Mouse (Mus musculus): ENCODE data around the gene Cfap157.
A peak's percentile ranks its signal among the peaks of the same experiment; 100 is the strongest.

The Cfap157 gene

DNA sequence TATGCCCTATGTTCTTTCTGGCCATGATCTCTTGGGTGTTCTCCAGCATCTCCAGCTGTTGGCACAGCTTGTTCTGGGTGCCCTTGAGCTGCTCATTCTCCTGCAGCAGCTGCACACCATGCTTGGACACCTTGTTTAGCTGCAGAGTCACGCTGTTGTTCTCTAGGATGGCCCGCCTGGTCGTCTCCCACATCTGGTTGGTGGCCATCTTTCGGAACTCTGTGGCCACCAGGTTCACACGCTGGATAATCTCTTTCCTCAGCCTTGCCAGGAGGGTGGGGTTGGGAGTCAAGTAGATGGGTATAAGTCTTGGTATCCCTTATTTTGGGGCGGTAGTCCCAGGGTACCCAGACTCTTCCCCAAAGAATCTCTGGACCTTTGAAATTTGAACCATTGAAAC is 4.5 kb downstream of the Cfap157 start:
- DNase-seq: no peak

DNA sequence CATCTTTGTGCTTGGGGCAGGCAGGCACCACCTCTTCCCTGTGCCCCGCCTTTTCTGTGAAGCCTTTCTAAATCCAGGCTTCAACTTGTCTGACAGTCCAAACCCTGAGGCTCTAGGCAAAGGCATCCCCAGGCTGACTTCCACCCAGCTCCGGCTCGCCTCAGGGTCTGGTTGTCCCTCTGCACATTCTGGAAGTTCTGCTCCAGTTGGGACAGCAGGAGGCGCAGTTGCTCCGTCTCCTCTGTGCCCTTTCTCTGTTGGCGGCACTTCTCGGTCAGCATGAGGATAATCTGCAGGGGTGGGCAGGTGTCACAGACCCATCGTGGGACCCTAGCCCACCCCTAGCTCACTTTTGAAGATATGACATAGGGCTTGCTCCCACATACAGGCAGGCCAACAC is 5.1 kb downstream of the Cfap157 start:
- DNase-seq: peak; percentile 62

DNA sequence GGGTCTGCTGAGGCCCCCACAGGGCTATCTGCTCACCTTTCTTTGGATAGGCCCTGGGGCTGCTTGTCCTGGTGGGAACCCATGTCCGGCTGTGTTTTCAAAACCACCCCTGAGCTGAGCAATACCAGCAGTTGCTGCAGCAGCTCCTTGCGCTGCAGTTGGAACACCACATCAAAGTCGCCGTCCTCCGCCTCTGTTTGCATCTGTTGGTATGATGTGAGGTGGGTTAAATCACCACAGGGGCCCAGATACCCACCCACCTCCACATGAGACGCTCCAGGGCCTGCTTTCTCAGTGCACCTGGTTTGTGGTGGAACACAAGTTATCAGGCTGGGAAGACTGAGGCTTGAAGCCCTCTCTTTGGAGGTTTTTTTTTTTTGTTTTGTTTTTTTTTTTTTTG is 6.1 kb downstream of the Cfap157 start:
- DNase-seq: no peak

DNA sequence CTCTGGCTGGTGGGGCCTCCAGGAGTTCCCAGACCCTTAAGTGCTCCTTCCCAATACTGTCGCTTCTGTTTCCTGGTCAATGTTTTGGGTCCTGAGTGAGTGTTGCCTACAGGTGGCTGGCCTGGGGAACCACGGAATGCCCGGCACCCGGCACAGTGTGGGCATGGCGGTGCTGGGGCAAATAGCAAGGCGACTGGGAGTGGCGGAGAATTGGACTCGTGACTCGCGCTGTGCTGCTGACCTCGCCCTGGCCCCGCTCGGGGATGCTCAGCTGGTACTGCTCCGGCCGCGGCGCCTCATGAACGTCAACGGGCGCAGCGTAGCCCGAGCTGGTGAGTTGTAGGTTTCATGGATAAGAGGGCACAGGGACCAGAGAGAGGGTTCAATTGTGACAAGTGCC is 8.0 kb downstream of the Cfap157 start:
- DNase-seq: no peak

DNA sequence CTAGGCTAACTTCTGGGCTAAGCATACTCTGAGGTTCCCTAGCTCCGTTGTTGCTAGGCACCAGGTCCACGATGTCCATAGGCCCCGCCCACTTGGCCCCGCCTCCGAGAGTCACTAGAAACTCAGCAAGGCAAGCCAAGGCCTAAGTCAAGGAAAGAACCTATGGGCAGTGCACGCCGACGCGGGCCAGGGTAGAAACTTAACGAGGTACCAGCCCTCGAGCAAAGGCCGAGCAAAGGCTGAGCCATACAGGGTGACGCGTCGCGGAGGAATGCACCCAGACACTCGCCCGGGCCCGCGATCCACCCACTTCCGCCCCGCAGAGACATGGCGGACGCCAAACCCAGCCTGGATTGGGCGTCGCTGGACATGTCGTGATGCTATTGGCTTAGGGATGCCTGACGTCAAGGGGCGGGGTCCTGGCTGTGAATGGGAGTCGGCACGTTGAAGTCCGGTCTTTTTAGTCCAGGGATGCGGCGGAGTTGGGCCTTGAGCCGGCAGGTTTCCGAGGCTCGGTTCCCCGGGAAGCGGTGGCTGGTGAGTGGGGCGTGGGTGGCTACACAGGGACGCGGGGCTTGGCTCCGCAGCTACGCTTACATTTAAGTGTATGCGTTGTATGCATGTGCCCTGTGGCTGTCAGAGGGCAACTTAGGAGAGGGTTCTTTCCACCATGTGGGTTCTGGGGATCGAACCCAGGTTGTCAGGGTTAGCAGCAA is 8.7 kb downstream of the Cfap157 start, which contains the start of the genes Ttc16 and Ptrh1:
TSS of gene Ttc16 (minus strand) at position 275 of the 716 bp plus-strand sequence.
TSS of gene Ptrh1 (plus strand) at position 428 of the 716 bp plus-strand sequence.
- DNase-seq: peak; percentile 95

DNA sequence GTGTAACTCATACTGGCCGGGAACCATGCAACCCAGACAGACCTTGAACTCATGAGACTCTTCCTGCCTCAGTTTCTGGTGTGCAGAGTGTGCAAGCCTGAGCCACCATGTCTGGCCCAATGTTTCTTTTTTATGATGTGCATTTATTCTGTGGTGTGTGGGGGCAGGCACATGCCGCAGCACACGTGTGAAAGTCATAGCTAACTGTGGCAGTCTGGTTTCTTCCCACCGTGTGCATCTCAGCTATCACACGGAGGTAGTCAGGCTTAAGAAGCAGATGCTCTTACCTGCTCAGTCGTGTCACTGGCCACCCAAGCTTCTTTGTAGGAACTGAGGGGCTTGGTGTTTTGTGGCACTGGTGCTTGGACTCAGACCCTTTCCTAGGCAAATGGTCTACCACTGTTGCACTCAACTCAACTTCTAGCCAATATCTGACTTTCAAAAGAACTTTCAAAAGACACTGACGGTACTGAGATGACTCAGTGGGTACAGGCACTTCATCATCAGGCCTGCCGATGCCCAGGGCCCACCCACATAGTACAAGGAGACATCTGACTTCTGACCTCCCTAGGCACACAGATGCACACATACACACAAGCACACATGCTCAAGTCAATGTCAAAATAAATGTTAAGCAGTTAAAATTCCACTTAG is 11.5 kb downstream of the Cfap157 start:
- no peak for DNase-seq

DNA sequence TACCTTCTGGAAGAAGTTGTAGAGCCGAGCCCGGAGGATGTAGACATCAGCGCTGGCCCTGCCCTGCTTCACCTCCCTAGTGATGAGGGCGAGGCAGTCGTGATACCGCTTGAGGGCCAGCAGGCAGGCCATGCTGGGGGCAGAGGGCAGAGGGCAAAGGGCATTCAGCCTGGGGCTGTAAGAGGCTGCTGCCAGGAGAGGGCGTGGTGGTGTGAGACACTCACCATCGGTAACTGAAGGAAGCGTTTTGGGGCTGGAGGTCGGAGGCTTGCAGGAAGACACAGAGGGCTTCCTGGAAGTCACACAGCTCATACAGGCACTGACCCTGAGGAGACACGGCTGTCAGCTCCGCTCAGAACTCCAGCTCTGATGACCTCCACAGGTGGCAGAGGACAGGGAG is 12.3 kb downstream of the Cfap157 start:
- DNase-seq: no peak

DNA sequence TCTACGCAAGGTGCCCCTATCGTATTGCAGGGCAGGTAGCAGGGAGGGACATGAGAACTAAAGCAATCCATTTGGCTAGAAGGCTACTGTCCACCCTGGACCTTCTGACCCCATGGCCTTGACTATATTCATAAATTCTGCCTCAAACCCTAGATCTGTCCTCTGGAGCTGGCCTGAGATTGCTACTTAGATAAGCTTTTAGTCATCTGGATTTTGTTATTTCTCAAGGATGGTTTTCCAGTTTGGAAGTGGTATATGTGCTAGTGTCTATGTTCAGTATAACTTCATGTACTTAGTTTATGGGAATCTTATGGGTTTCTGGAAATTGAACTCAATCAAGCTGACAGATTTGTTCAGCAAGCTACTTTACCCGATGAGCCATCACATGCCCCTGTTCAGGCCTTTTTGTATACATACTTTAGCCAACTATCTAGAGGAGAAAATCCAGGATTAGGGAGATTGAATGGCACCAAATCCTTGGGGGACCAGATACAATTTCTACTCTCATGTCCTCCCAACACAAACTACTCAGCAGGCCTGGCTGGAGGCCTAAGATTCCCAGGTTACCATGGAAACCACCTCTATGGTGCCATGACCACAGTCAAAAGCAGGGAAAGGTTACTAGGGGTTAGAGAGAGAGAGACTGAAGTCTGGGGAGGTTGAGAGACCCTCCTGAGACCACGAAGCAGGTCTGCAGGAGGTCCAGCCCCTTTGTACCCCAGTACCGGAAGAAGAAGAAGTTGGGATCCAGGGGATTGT is 14.7 kb downstream of the Cfap157 start:
- no peak for DNase-seq

DNA sequence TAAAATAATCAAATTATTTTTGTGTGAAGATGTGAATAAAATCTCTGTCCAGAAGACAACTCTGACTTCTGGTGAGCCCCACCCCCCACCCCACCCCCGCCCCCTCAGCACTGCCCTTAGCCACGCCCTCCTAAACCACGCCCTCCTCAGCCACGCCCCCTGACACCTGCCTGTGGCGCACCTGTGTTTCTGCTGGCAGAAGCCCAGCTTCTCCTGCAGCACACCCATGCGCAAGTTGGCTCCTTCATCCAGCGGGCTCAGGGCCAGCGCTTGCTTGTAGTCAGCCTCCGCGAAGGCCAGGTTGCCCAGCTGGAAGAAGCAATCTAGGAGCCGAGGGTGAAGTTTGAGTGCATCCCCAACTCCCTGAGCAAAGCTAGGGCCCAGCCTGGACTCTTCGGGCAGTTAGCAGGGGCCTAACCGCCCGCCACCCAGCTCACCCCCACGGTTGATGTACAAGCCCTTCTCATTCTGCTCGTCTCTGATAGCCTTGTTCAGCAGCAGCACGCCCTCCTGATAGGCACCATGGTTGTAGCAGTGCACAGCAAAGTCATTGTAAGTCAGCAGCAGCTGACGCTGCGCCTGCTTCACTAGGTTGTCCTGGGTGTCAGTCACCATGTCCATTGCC is 15.5 kb downstream of the Cfap157 start:
- DNase-seq: no peak

DNA sequence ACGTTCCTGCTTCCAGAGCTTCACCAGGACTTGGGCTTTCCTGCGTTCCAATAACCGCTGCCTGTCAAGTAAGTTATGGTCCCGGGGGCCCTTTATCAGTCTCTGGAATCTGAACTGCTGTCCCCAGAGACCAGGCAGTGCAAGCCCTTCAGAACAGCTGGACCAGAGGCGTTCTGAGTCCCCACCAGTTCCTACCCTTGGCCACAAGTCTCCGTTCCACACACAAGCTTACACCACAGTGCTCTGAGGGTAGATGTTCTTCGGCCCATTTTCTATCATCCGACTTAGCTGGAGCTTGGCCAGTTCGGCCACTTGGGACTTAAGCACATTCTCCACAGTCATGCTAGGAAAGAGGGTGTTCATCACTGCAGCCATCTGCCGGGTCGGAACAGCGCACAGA is 17.0 kb downstream of the Cfap157 start:
- DNase-seq: no peak

DNA sequence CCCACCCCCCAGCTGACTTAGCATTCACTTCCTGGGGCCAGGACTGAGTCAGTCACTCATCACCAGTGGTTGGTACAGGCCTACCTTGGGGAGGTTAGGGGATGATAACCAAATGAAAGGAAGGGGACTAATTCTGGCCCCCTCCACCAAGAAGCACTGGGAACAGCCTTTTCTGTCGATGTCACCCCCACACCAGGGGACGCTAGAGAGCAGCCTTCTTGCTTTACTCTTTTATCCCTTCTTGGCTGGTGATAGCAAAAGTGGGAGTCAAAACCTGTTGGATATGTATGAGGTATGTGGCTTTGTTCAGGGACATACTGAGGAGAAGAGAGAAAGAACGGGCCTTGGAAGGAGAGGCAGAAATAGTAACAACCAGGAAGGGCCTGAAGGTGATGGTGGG is 20.9 kb downstream of the Cfap157 start:
- no peak for DNase-seq

DNA sequence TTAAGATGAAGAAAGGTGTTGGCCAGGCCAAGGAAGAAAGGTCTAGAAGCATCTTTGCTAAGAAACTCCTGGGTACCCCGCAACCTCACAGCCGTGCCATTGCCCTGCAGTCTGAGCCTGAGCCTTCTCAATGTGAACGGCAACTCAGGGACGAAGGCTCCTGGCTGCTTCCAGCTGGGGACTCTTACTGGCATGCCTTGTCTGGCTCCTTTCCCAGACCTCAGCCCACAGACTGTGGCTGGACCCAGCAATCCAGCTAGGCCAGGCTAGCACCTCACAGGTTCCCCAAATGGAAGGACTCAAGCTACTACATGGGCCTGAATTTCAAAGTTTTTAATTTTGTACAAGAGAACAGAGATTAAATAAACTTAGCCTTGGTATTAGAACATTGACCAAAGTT is 22.4 kb downstream of the Cfap157 start:
- DNase-seq: no peak

DNA sequence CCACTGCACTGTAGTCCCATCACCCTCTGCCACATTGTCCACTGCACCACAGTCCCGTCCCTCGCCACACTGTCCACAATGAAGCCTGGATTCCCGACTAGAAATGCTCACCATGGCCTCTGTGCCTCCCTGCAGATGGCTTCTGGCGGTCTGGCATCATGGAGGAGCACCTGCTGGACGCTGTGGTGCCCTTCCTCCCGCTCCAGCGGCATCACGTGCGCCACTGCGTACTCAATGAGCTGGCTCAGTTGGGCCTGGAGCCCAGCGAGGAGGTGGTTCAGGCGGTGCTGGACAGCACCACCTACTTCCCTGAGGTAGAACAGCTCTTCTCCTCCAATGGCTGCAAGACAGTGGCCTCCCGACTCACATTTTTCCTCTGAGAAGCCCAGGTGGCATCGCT is 22.9 kb downstream of the Cfap157 start:
- no peak for DNase-seq

DNA sequence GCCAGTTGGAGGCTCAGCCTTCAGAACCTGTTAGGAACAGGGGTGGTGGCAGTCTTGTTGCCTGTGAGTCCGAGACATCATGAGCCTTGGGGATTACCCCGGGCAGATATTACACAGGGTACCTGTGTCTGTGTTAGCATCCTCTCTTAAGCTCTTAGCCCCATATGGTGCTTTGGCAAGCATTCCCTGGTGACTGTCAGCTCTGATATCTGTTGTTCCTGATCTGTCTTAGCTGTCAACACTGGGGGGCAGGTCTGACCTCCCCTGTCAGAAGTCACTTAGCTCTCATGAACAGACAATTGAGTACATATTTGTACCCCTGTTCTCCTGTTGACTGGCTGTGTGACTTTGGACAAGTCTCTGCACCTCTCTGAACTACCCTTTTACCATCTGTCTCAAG is 25.2 kb downstream of the Cfap157 start:
- DNase-seq: no peak

DNA sequence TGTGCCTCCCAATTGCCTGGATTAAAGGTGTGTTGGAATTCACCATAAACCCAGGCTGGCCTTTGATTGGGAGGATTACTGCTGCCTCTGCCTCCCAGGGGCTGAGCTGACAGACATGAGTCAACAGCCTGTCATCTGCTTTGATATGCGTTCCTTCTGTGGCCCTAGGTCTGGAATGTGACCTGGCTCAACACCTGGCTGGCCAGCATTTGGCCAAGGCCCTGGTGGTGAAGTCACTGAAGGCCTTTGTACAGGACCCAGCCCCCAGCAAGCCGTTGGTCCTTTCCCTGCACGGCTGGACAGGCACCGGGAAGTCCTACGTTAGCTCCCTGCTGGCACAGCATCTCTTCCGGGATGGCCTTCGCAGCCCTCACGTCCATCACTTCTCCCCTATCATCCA is 25.7 kb downstream of the Cfap157 start:
- DNase-seq: no peak

DNA sequence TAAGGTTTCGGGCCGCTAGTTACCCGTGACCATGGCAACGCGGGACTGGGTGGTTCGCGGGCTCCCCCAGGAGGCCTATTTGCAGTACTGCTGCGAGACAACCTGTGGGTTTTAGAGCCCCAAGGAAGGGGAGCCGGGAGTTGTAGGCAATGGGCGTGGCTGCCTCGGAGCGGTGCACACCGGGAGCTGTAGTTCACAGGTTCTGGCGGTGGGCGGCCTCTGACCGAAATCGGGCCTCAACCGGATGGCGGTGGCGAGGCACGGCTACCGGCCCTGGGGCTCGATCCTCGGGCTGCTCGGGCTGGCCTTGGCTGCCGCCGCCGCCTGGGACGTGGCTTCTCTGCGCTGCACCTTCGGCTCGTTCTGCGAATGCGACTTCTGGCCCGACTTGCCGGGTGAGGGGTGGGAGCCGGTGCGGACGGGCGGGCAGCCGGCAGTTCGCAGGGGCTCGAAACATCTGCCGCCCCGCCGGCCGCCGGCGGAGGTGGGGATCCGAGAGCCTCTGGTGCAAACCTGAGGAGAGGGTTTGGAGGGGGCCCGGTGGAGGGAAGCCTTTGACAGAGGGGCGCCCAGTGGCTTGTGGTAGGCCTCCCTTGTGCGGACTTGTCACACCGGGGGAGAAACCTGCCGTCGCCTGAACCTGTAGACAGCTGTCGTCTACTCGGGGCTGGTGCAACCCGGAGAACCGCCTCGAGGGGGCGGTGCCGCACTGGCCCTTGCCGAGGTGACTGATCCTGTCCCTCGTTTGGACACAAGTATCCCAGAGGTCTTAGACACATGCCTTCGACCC is 27.0 kb downstream of the Cfap157 start, which contains the start of gene Tor2a:
TSS of gene Tor2a (plus strand) at position 179 of the 790 bp plus-strand sequence.
- DNase-seq: peak; percentile 94

DNA sequence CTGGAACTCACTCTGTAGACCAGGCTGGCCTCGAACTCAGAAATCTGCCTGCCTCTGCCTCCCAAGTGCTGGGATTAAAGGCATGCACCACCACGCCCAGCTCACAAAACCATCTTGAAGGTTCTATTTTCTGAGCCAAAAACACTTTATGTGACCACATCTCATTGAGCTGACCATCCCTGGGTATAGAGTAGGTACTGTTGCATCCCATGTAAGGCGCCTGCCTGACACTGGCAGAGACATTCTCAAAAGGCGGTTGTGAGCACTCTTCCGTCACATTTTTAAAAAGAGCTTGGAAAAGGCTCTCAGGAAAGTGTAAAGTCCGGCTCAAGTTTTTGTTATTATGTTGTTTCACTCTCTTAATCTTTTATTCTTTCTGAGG is 27.6 kb downstream of the Cfap157 start:
- DNase-seq: no peak

DNA sequence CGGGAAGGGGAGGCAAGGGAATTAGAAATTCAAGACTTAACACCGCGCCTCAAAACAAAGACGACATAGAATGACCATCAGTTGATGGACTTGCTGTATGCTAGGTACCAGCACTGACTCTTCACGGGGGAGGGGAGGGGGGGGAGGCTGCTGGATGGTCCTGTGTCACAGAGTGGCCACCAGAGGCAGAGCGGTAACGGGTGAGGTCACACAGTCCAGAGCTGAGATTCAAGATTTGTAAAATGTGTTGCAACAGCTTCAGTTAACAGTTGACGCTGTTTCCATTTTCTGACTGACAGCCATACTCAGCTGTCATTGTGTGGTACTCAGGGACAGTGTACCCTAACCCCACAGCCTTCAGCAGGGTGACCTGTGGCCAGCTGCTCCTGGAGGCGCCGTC is 32.0 kb downstream of the Cfap157 start:
- DNase-seq: no peak

DNA sequence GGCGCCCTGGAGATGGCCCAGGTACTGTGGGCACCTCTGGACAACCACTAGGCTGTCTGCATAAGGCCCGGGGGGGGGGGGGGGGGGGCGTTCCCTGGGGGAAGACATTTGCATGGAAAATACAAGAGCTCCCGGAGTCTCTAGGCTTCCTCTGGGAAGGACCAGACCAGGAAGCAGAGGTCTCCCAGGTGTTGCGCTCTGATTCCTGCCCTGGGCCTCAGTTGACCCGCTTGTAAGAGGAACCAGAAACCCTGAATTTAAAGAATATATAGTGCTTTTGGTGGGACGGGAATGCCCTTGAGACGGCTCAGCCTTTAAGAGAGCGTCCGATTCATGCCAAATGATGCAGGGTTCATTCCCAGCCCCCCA is 32.6 kb downstream of the Cfap157 start:
- no peak for DNase-seq

DNA sequence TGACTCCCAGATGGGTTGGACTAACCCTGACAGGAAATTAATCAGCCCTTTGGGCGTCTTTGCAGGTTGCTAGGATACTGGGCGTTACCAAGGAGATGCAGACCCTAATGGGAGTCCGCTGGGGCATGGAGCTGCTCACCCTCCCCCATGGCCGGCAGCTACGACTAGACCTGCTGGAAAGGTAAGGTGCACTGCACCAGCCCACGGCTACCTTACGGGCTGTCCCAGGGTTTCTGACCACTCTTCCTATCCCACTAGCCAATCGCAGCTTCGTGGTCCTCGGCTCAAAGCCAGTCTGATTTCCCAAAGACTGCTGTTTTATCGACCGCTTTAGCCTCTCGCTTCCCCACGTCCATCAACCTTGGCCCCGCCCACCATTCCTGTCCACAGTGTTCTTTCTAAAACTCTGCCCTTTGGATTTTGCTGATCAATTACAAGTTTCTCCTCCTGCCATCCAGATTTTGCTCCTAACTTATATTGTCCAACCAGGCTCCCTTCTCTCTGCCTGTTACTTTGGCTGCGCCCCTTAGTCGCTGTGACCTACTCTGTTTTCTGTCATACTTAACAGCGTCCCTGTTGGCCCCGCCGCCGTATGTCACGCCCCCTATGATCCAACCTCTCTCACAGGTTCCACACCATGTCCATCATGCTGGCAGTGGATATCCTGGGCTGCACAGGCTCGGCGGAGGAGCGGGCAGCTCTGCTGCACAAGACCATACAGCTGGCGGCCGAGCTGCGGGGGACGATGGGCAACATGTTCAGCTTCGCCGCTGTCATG is 33.2 kb downstream of the Cfap157 start:
- DNase-seq: no peak

DNA sequence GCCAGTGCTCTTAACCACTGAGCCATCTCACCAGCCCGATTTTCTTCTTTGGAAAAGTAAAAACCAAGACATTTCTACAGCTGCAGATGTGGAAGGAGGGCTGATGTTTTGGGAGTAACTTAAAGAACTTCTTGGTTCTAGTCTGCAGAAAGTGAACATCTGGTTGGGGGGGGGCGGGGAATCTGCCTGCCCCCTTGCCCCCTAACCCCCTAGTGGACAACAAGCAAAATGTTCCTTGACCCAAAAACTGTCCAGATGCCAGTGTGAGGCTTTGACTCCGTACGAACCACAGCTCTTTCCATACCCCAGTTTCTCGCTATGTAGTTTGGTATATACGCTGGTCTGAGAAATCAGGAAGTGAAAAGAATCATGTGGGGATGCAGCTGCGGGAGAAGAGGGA is 34.0 kb downstream of the Cfap157 start:
- DNase-seq: no peak

DNA sequence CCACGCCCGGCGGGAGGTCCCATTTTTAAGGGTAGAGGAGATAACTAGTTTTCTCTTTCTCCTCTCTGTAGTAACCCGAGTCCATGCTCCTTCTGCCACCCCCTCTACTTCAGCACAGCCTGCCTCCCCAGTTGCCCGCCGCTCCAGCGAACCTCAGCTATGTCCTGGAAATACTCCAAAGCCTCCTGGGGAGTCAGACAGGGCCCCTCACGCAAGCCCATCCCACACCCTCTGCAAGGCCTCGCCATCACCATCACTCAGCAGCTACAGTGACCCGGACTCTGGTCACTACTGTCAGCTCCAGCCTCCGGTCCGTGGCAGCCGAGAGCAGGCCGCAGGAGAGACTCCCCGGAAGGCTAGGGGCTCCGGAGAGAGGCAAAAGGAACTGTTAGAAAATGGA is 35.1 kb downstream of the Cfap157 start:
- no peak for DNase-seq

Measured in right cerebral cortex, postnatal 4 days (tissue).